Mouse (Mus musculus): Measurements from ENCODE around the gene Xcl1. TPM values are rescaled to one million over a fixed set of nuclear protein-coding genes. Genes with fewer than 3 reads are reported as not detected.

The Xcl1 gene
- polyA plus RNA-seq, 1 experiment = not detected

DNA sequence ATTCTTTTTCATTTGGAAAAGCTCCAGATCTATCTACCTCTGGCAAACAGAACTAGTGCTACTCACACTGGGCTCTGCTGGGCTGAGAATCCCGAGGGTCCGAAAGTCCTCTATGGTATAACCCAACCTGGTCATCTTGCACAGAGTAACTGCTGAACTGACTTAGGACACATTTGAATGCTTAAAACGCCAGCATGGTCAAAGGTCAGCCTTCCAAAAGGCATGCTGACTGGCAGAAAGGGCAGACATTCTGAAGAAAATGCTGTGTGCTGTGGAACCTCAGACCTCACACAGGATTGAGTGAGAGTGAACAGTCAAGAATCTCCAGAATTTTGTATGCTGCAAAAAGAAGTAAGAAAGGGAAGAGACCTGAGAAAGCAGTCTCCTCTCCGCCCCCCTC is 45.0 kb downstream of the Xcl1 start:
- no peak for TF ChIP-seq GATA1 (IDR thresholded peaks at IDR 0.05; ENCODE audit: borderline replicate concordance, low read length)
- no peak overlapping the region for H3K4me3 ChIP-seq (replicated peaks)
- H3K4me1 ChIP-seq = no peaks in the 10 kb centered on the region
- peaks cover 2% of the 10 kb centered on the region for H3K27me3 ChIP-seq (replicated peaks)
- H3K36me3 ChIP-seq (replicated peaks; ENCODE audit: low read length) = no peaks in the 10 kb centered on the region
- H3K9me3 ChIP-seq = no peaks in the 10 kb centered on the region

DNA sequence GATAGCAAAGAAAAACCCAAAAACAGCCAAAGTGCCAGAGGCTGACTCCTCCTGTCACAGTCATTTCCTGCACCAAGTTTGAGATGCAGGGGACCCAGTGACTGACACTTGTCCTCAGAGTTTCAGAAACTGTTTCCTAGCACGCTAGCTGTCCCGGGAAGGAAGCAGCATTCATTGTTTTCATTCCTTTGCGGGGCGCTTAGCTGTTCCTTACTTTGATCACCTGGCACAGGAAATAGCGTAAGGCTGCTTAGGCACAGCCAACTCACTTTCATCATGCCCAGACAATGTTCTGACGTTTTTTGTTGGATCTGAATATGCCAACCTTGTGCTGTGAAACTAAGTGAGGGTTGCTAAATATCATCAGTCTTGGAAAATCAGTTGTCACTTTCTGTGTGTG is 46.8 kb downstream of the Xcl1 start:
- Histone ChIP-seq H3K27me3 (replicated peaks) (peaks cover 2% of the 10 kb centered on the region), H3K4me1 (no peaks in the 10 kb centered on the region), H3K9me3 (no peaks in the 10 kb centered on the region), H3K36me3 (replicated peaks; ENCODE audit: low read length) (no peaks in the 10 kb centered on the region), H3K4me3 (replicated peaks) (no peak overlapping the region)
- TF ChIP-seq FLI1 (IDR thresholded peaks at IDR 0.05; ENCODE audit: low read length) (no peak), GATA1 (IDR thresholded peaks at IDR 0.05; ENCODE audit: borderline replicate concordance, low read length) (no peak)

DNA sequence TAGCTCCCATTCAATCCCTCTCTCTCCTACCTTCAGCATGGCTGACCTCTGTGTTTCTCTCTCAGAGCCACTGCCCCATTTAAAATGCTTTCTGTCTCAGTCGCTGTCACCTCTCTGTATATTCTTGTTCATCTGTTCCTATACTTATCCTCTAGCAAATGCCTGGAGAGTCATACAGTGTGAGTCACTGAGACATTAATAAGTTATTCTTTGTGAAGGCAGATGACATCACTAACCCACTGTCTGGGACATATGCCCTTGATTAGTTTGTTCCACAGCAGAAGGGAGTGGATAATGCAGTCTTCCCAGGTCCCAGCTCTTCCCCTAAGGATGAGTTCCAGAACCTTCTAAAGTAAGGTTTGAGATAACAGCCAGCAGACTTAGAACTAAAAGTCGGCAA is 47.6 kb downstream of the Xcl1 start:
- H3K36me3 ChIP-seq (replicated peaks; ENCODE audit: low read length) = no peaks in the 10 kb centered on the region
- peaks cover 2% of the 10 kb centered on the region for H3K27me3 ChIP-seq (replicated peaks)
- TF ChIP-seq FLI1 (IDR thresholded peaks at IDR 0.05; ENCODE audit: low read length) (no peak), GATA1 (IDR thresholded peaks at IDR 0.05; ENCODE audit: borderline replicate concordance, low read length) (no peak)
- H3K4me3 ChIP-seq (replicated peaks) = no peak overlapping the region
- no peaks in the 10 kb centered on the region for H3K4me1 ChIP-seq
- H3K9me3 ChIP-seq = no peaks in the 10 kb centered on the region

DNA sequence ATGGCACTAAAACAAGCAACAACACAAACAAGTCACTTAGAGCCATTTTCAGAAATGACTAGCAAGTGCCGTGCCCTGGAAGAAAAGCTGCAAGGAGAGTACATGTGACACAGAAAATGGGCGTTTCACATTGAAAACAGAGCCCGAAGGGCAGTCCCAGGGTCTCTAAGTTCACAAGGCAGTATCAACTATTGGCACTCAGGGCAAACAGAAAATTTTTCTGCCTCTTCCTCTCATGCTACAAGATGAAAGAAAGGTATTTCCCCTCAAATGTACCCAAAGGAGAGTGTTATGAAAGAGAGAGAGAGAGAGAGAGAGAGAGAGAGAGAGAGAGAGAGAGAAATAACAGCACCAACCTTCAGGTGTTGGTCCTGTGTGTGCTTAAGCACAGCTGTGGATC is 53.4 kb downstream of the Xcl1 start:
- Histone ChIP-seq H3K4me3 (replicated peaks) (no peak overlapping the region), H3K27me3 (replicated peaks) (no peaks in the 10 kb centered on the region), H3K4me1 (no peaks in the 10 kb centered on the region), H3K36me3 (replicated peaks; ENCODE audit: low read length) (no peaks in the 10 kb centered on the region), H3K9me3 (no peaks in the 10 kb centered on the region)
- TF ChIP-seq GATA1 (IDR thresholded peaks at IDR 0.05; ENCODE audit: borderline replicate concordance, low read length) = no peak
- no peak for TF ChIP-seq FLI1 (IDR thresholded peaks at IDR 0.05; ENCODE audit: low read length)

Other genes with a start within 250 kb of the Xcl1 start
- gene Dpt, start 138.9 kb downstream of the Xcl1 start, polyA plus RNA-seq (2012; ENCODE audit: insufficient read depth, low replicate concordance) = not detected in 2 replicates
- 0.30 TPM in 1 of 2 replicates, not detected in the other for gene Tbx19, start 225.2 kb upstream of the Xcl1 start, polyA plus RNA-seq (2012; ENCODE audit: insufficient read depth, low replicate concordance)

All from megakaryocyte, embryonic 14.5 days (primary cell).